Mouse (Mus musculus): ENCODE measurements around the gene Cyp2b10.
A peak's percentile ranks its signal among the peaks of the same experiment; 100 is the strongest.

Cyp2b10 gene

GRCm38 (mm10) chr7:25917271-25917670, 19.9 kb downstream of the Cyp2b10 start:
- DNase-seq, result peak; percentile 17

DNA sequence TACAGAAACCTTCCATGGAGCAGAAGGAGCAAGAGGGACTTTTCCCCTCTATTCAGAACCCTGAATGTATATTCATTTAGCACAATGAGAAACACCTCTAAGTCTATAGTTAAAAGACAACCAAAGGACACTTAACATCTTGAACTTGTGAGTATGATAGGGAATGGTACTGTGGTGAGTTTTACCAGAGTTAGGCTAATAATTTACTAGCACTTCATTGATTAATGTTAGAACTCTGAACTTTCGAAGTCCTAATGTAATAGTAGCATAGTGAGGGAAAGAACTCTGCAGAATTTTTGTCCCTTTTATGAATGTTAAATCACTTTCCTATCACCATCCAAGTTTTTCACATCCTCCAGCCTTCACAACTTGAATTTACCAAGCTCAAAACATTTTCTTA, 22.0 kb downstream of the Cyp2b10 start:
- no peak for DNase-seq

GRCm38 (mm10) chr7:25945274-25945673, 47.9 kb downstream of the Cyp2b10 start:
- DNase-seq, result no peak
